Mouse (Mus musculus) ES-E14 (cell line): ENCODE measurements around the gene Pitx1. TPM values are rescaled to one million over a fixed set of nuclear protein-coding genes. Genes with fewer than 3 reads are reported as not detected.

ENCODE experiments used
- DNase-seq: peaks from one replicate; pipeline ENCODE4 v3.0.0-alpha.2; 2013; ENCODE audit warnings: low read depth, low spot score
- H3K27ac ChIP-seq: 2 replicates; pipeline ENCODE4 v1.5.1; 2012; ENCODE audit warnings: low read depth, mild to moderate bottlenecking, low read length, moderate library complexity, mixed read lengths; ENCODE audit not compliant: poor library complexity, insufficient read depth, severe bottlenecking
- H3K36me3 ChIP-seq: 2 replicates; pipeline ENCODE4 v1.6.1; 2012; ENCODE audit warnings: mild to moderate bottlenecking, low read length, moderate library complexity, mixed read lengths; ENCODE audit not compliant: control insufficient read depth, poor library complexity, insufficient read depth, severe bottlenecking
- H3K4me1 ChIP-seq, 2 experiments: fragments of 150-350 bp in 1 of 2; sonication (generic) in 1 of 2; 2 replicates each; pipeline ENCODE4 v1.6.1; 2012; ENCODE audit warnings: low read length in 2 of 2, mild to moderate bottlenecking in 1 of 2, mixed read lengths in 1 of 2; ENCODE audit not compliant: control insufficient read depth in 2 of 2, insufficient read depth in 2 of 2, poor library complexity in 1 of 2
- H3K4me3 ChIP-seq, 2 experiments: fragments of 150-350 bp in 1 of 2; sonication (generic) in 1 of 2; 2 replicates each; pipeline ENCODE4 v1.5.1; 2012; ENCODE audit warnings: low read length in 2 of 2, low read depth in 1 of 2, mild to moderate bottlenecking in 1 of 2, mixed read lengths in 1 of 2; ENCODE audit not compliant: insufficient read depth in 1 of 2, poor library complexity in 1 of 2, severe bottlenecking in 1 of 2
- H3K9ac ChIP-seq: 2 replicates; pipeline ENCODE4 v1.6.1; 2012; ENCODE audit warnings: low read depth, mild to moderate bottlenecking, low read length, mixed read lengths; ENCODE audit not compliant: poor library complexity, insufficient read depth, severe bottlenecking
- H3K9me3 ChIP-seq: fragments of 150-350 bp; sonication (generic); 2 replicates; pipeline ENCODE4 v1.6.1; 2012; ENCODE audit warnings: low read depth, mild to moderate bottlenecking, low read length; ENCODE audit not compliant: control insufficient read depth, insufficient read depth
- CHD2 ChIP-seq: IDR thresholded peaks from 2 replicates; pipeline ENCODE4 v1.6.1; 2014; ENCODE audit warnings: mild to moderate bottlenecking, low read depth, low read length, inconsistent platforms
- HCFC1 ChIP-seq: IDR thresholded peaks from 2 replicates; pipeline ENCODE4 v1.6.1; 2012; ENCODE audit warnings: low read length, inconsistent platforms, borderline replicate concordance; ENCODE audit not compliant: insufficient read depth
- MAFK ChIP-seq: IDR thresholded peaks from 2 replicates; pipeline ENCODE4 v1.6.1; 2014; ENCODE audit warnings: mild to moderate bottlenecking, low read depth, low read length, inconsistent platforms; ENCODE audit not compliant: insufficient read depth
- ZC3H11A ChIP-seq: IDR thresholded peaks from 2 replicates; pipeline ENCODE4 v1.6.1; 2012; ENCODE audit warnings: low read depth, mild to moderate bottlenecking, inconsistent platforms, low read length, borderline replicate concordance
- ZNF384 ChIP-seq: IDR thresholded peaks from 2 replicates; pipeline ENCODE4 v1.6.1; 2012; ENCODE audit warnings: low read depth, low read length, inconsistent platforms
- in situ Hi-C, 2 experiments: fragments of 600-800 bp; cut with MboI; formaldehyde crosslinking; loops; one replicate each; pipeline ENCODE4 v1.15.1; 2025; ENCODE audit warnings: low sequenced_read_pairs in 2 of 2, inconsistent platforms in 1 of 2; ENCODE audit not compliant: unreplicated experiment in 2 of 2
- total RNA-seq: library from RNA; depleted of rRNA; stranded (reverse); fragments of 300-350 nt; gene quantifications from 2 replicates; pipeline ENCODE4 v1.2.3, GENCODE M21; 2012

Gene Pitx1
- total RNA-seq, 1 experiment = 1.0 TPM

GRCm38 (mm10) chr13:55852205-55852604 lies 16.2 kb upstream of the Pitx1 start:
- in situ Hi-C loops = no loop called here
- TF ChIP-seq HCFC1 = no peak
- TF ChIP-seq ZC3H11A = no peak
- no peak for TF ChIP-seq ZNF384
- no peak for TF ChIP-seq MAFK
- no peak for DNase-seq

DNA sequence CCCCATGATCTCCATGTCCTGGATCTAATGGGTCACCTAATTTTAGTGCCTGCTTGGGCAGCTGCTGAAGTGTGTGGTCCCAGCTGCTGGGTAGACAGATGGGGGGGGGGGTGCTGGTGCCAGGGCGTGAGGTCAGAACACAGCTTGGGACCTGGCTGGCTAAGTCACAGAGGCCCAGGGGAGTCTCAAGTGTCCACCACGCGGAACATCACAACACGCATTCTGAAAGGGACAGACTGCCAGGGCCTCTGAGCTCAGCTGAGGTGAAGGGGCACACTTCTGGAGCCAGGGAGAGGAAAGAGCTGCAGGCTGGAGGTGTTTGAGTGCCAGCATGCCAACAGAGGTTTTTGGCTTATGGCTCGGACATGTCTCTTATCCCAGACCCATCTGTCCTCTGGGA lies 14.7 kb upstream of the Pitx1 start:
- TF ChIP-seq ZNF384 = no peak
- no peak for TF ChIP-seq MAFK
- no peak for TF ChIP-seq ZC3H11A
- no peak overlapping the region for H3K4me3 ChIP-seq
- no peaks in the 10 kb centered on the region for H3K9me3 ChIP-seq
- no peak overlapping the region for H3K9ac ChIP-seq
- DNase-seq = no peak
- no peak overlapping the region for H3K27ac ChIP-seq
- in situ Hi-C loops = no loop called here
- H3K4me1 ChIP-seq = no peaks in the 10 kb centered on the region
- no peaks in the 10 kb centered on the region for H3K36me3 ChIP-seq

More at GRCm38 (mm10) chr13:55852205-55852604, 16.2 kb upstream of the Pitx1 start:
- H3K9ac ChIP-seq = no peak overlapping the region
- H3K4me1 ChIP-seq = no peaks in the 10 kb centered on the region
- H3K27ac ChIP-seq = no peak overlapping the region
- no peak overlapping the region for H3K4me3 ChIP-seq
- no peaks in the 10 kb centered on the region for H3K36me3 ChIP-seq
- H3K9me3 ChIP-seq = no peaks in the 10 kb centered on the region

DNA sequence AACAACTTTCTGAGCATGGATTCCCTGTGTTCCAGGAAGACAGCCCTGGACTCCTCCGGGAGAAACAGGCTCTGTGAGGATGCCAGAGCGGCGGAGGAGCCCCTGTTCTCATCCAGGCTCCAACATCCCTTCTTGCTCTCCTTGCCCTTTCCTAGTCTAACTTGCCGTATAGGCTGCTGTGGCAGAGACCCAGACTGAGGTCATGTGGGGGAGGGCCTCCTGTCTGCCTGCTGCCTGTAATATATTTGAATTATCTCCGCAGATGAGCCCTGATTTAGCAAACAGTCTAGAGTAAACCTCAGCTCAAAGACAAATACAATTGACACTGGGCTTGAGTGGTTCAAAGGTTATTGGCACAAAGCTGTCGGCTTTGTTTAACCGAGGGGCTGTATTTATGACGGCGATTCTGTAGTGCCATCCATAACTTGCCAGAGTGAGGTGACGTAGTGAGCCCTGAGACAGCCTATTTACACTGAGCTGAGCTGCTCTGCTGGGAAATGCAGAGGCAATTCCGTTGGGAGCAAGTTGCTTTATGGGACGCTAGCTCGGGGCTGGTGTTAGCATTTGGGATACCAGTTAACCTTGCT lies 12.7 kb upstream of the Pitx1 start:
- Histone ChIP-seq H3K4me3 (no peak overlapping the region), H3K9me3 (no peaks in the 10 kb centered on the region; the same call in 1 of the 2 replicates), H3K36me3 (no peaks in the 10 kb centered on the region), H3K4me1 (no peaks in the 10 kb centered on the region), H3K27ac (no peak overlapping the region), H3K9ac (no peak overlapping the region)
- no peak for DNase-seq
- TF ChIP-seq CHD2 (no peak), HCFC1 (no peak), ZNF384 (no peak), MAFK (no peak), ZC3H11A (no peak)
- in situ Hi-C loops = no loop called here

- Histone ChIP-seq H3K4me3 (no peak overlapping the region), H3K9me3 (no peaks in the 10 kb centered on the region; the same call in 1 of the 2 replicates), H3K27ac (no peak overlapping the region), H3K9ac (no peak overlapping the region), H3K4me1 (no peaks in the 10 kb centered on the region), H3K36me3 (no peaks in the 10 kb centered on the region)
- in situ Hi-C loops = no loop called here
- TF ChIP-seq ZC3H11A (no peak), CHD2 (no peak), MAFK (no peak), HCFC1 (no peak), ZNF384 (no peak)
- no peak for DNase-seq
Observed at GRCm38 (mm10) chr13:55847805-55848204, 11.8 kb upstream of the Pitx1 start.

DNA sequence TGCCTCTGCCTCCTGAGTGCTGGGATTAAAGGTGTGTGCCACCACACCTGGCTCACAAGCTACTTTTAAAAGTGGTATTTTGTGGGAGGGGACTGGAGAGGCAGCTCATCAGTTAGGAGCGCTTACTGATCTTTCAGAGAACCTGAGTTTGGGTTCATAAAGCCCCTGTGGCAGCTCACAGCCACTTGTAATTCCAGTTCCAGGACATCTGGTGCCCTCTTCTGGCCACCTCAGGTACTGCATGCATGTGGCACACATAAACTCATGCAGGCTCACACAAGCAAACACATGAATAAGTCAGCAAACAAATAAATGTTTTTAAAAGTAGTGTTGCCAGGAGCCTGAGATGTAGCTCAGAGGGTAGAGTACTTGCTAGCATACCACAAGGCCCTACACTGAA lies 7.7 kb upstream of the Pitx1 start:
- no peak overlapping the region for H3K4me3 ChIP-seq
- no peaks in the 10 kb centered on the region for H3K4me1 ChIP-seq
- peak; percentile 56 for DNase-seq
- no peak overlapping the region for H3K27ac ChIP-seq
- no peak overlapping the region for H3K9ac ChIP-seq
- H3K36me3 ChIP-seq = no peaks in the 10 kb centered on the region
- TF ChIP-seq ZNF384 = no peak
- TF ChIP-seq ZC3H11A = peak; percentile 43; the same call in 1 of the 2 replicates
- in situ Hi-C loops = no loop called here
- no peaks in the 10 kb centered on the region; the same call in 1 of the 2 replicates for H3K9me3 ChIP-seq
